Mouse (Mus musculus) megakaryocyte, embryonic 14.5 days (primary cell): ENCODE data around the gene Gstm1.

Experiments used
- FLI1 ChIP-seq: IDR thresholded peaks from 2 replicates; pipeline ENCODE4 v1.6.1; 2012; ENCODE audit warnings: low read length, inconsistent platforms, mixed read lengths
- GATA1 ChIP-seq: IDR thresholded peaks from 3 replicates; pipeline ENCODE4 v1.6.1; 2012; ENCODE audit warnings: mixed read lengths, low read length, inconsistent platforms, borderline replicate concordance

DNA sequence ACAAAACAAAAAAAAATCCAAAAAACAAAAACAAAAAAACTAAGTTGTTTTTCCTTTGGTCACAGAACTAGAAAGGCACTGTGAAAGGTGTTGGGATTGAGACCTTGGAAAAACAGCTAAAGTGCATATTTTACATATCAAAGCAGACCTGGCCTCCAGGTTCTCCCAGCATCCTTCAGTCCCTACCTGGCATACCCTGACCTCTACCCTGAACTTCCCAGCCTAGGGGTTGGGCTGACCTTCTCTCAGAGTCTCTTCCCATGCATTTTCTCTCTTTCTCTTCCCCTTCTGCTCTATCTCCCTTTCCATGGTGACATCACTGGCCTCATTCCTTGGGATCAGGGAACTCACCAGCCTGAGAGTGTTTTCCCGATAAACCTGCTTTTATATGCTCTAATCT lies 52.2 kb downstream of the Gstm1 start:
- TF ChIP-seq GATA1 (no peak), FLI1 (no peak)
